Mouse (Mus musculus) frontal cortex, postnatal 25 days (tissue): Measurements from ENCODE around the gene Hif3a.

Experiments
- DNase-seq, 2 experiments: peaks; one replicate each; pipeline ENCODE4 v3.0.0; 2022; ENCODE audit warnings: low spot score in 2 of 2

Hif3a gene

GRCm38 (mm10) chr7:17024814-17025504 is 37.3 kb downstream of the Hif3a start:
- no peak for DNase-seq

GRCm38 (mm10) chr7:17024141-17024540 is 38.1 kb downstream of the Hif3a start:
- DNase-seq: no peak

GRCm38 (mm10) chr7:17023701-17024100 is 38.5 kb downstream of the Hif3a start:
- DNase-seq: no peak

- DNase-seq: no peak
These were observed 40.1 kb downstream of the Hif3a start for GRCm38 (mm10) chr7:17022176-17022575.

GRCm38 (mm10) chr7:17019426-17020166 is 42.6 kb downstream of the Hif3a start:
- DNase-seq: no peak

- DNase-seq: no peak
These were observed 44.3 kb downstream of the Hif3a start for GRCm38 (mm10) chr7:17017921-17018320.

- peak; percentile 82 to 83 for DNase-seq
These were observed 45.2 kb downstream of the Hif3a start for GRCm38 (mm10) chr7:17017036-17017435.

GRCm38 (mm10) chr7:17015381-17015780 is 46.8 kb downstream of the Hif3a start:
- no peak for DNase-seq

GRCm38 (mm10) chr7:17011909-17012590 is 50.2 kb downstream of the Hif3a start:
- no peak for DNase-seq

GRCm38 (mm10) chr7:17010010-17010347 is 52.2 kb downstream of the Hif3a start:
- DNase-seq: no peak

GRCm38 (mm10) chr7:17009326-17010009 is 52.8 kb downstream of the Hif3a start:
- DNase-seq: no peak

GRCm38 (mm10) chr7:17007300-17007699 is 54.9 kb downstream of the Hif3a start:
- no peak for DNase-seq

GRCm38 (mm10) chr7:17004716-17005115 is 57.5 kb downstream of the Hif3a start:
- no peak for DNase-seq

- DNase-seq: no peak
These were observed 58.8 kb downstream of the Hif3a start for GRCm38 (mm10) chr7:17003230-17003960.

- peak; percentile 76 to 87 for DNase-seq
These were observed 59.6 kb downstream of the Hif3a start for GRCm38 (mm10) chr7:17002375-17003195.

- DNase-seq: peak; percentile 92 to 94
These were observed 62.6 kb downstream of the Hif3a start for GRCm38 (mm10) chr7:16999650-17000049.

GRCm38 (mm10) chr7:16999233-16999632 is 63.0 kb downstream of the Hif3a start:
- no peak for DNase-seq

- DNase-seq: no peak
These were observed 66.9 kb downstream of the Hif3a start for GRCm38 (mm10) chr7:16995345-16995744.

GRCm38 (mm10) chr7:16994400-16994799 is 67.8 kb downstream of the Hif3a start:
- DNase-seq: no peak

- no peak for DNase-seq
These were observed 68.4 kb downstream of the Hif3a start for GRCm38 (mm10) chr7:16993651-16994399.
